15 mouse cellular contexts compared by ENCODE assay signal in the genomic region with DNA sequence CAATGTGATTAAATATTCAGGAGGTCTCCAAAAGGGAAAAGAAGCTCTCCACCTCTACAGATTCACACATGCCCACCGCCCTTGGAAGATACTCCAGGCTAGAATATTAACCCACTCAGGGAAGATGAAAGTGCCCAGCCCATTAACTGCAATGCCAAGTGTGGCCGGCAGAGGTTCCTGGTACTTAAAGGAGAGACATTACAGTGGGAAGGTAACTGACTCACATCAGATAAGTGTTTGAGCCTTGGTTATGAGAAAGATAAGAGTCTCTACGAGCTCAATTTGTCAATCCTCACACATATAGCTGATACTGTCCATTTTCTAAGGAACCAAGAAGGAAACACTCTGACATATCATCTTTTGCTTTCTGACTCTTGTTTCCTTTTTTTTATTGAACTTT. TPM values are rescaled to one million over a fixed set of nuclear protein-coding genes. Genes with fewer than 3 reads are reported as not detected.
A peak's percentile ranks its signal among the peaks of the same experiment; 100 is the strongest.
DNase-seq lines count a peak whose midpoint lies in the region; ATAC-seq and TF ChIP-seq lines count a peak whose summit lies in the region.
"Had no signal": no experiment of that assay in that cellular context is flagged by ENCODE, and none has a peak within 500 bp of the region (broad histone marks: within the 10 kb centered on the region; RNA-seq: fewer than 3 reads in every experiment).

No protein-coding gene starts in this region.

- H3K36me3 ChIP-seq in intestine, postnatal 0 days (ENCODE audit: control insufficient read depth, insufficient read depth), result no peaks in the 10 kb centered on the region
- no peaks in the 10 kb centered on the region for H3K36me3 ChIP-seq in intestine, embryonic 16.5 days (ENCODE audit: control insufficient read depth, insufficient read depth, low read length)
- no peaks in the 10 kb centered on the region for H3K36me3 ChIP-seq in G1E (replicated peaks)
- no peaks in the 10 kb centered on the region for H3K36me3 ChIP-seq in forebrain, embryonic 12.5 days (replicated peaks)
- H3K36me3 ChIP-seq: heart, embryonic 13.5 days had no signal

- no peaks in the 10 kb centered on the region for H3K4me1 ChIP-seq in intestine, postnatal 0 days (replicated peaks; ENCODE audit: control insufficient read depth, insufficient read depth, low read length)
- no peaks in the 10 kb centered on the region for H3K4me1 ChIP-seq in intestine, embryonic 16.5 days (ENCODE audit: control insufficient read depth, insufficient read depth, low read length)
- H3K4me1 ChIP-seq in G1E (ENCODE audit: insufficient read depth, low read depth, low read length), result no peaks in the 10 kb centered on the region
- H3K4me1 ChIP-seq in forebrain, embryonic 12.5 days, result no peaks in the 10 kb centered on the region
- H3K4me1 ChIP-seq: heart, embryonic 13.5 days had no signal

- peak; percentile 58 for TF ChIP-seq CTCF in intestine, postnatal 0 days (IDR thresholded peaks at IDR 0.05; ENCODE audit: low read depth)
- 0 out of 2 replicates have a peak, but pooled peaks have one; percentile 47 for TF ChIP-seq CTCF in G1E (IDR thresholded peaks at IDR 0.05; ENCODE audit: low read depth, low read length)

- 41% methylated on average over 3 of the region's 3 CpGs for WGBS in intestine, postnatal 0 days
- WGBS in intestine, embryonic 16.5 days, result 41% methylated on average over 3 of the region's 3 CpGs
- 50% methylated on average over 3 of the region's 3 CpGs for WGBS in forebrain, embryonic 12.5 days

- intact Hi-C loops in heart, postnatal 10 days (cut with DNase I), result no loop called here

- no peak for ATAC-seq in intestine, postnatal 0 days
- no peak for ATAC-seq in intestine, embryonic 16.5 days
- ATAC-seq in G1E (ENCODE audit: extremely low read depth, insufficient number of reproducible peaks, low FRiP score, poor library complexity, severe bottlenecking), result no peak
- no peak for ATAC-seq in forebrain, embryonic 12.5 days (ENCODE audit: low FRiP score)
- ATAC-seq: inflammation-experienced regulatory T-cells, adult 6 months had no signal

- no peak overlapping the region for H3K4me3 ChIP-seq in intestine, postnatal 0 days (ENCODE audit: low read depth, low read length)
- H3K4me3 ChIP-seq in intestine, embryonic 16.5 days (ENCODE audit: low read length), result no peak overlapping the region
- no peak overlapping the region for H3K4me3 ChIP-seq in G1E (ENCODE audit: low read depth, low read length)
- H3K4me3 ChIP-seq in forebrain, embryonic 12.5 days (replicated peaks), result no peak overlapping the region
- H3K4me3 ChIP-seq: heart, embryonic 13.5 days had no signal

- H3K4me2 ChIP-seq in intestine, postnatal 0 days (replicated peaks; ENCODE audit: low read depth), result no peak overlapping the region
- no peak overlapping the region for H3K4me2 ChIP-seq in intestine, embryonic 16.5 days (ENCODE audit: low read depth, low read length)
- no peak overlapping the region for H3K4me2 ChIP-seq in forebrain, embryonic 12.5 days
- H3K4me2 ChIP-seq: heart, embryonic 13.5 days; midbrain, embryonic 11.5 days had no signal

- H3K9ac ChIP-seq in intestine, postnatal 0 days (ENCODE audit: low read depth, low read length), result no peak overlapping the region
- no peak overlapping the region for H3K9ac ChIP-seq in intestine, embryonic 16.5 days (ENCODE audit: low read depth, low read length)
- no peak overlapping the region for H3K9ac ChIP-seq in forebrain, embryonic 12.5 days
- H3K9ac ChIP-seq: heart, embryonic 13.5 days had no signal

- H3K9me3 ChIP-seq in intestine, postnatal 0 days (ENCODE audit: control insufficient read depth), result no peaks in the 10 kb centered on the region
- no peaks in the 10 kb centered on the region for H3K9me3 ChIP-seq in intestine, embryonic 16.5 days (ENCODE audit: control insufficient read depth, low read length)
- H3K9me3 ChIP-seq in G1E (replicated peaks), result no peaks in the 10 kb centered on the region
- no peaks in the 10 kb centered on the region for H3K9me3 ChIP-seq in forebrain, embryonic 12.5 days
- H3K9me3 ChIP-seq: heart, embryonic 13.5 days had no signal

- no peaks in the 10 kb centered on the region for H3K27me3 ChIP-seq in intestine, postnatal 0 days (replicated peaks; ENCODE audit: control insufficient read depth, insufficient read depth, low read length)
- no peaks in the 10 kb centered on the region for H3K27me3 ChIP-seq in intestine, embryonic 16.5 days (replicated peaks; ENCODE audit: control insufficient read depth, insufficient read depth, low read length)
- H3K27me3 ChIP-seq in G1E (ENCODE audit: insufficient read depth, low read length), result peaks cover 3% of the 10 kb centered on the region; the same call in 1 of the 2 replicates
- H3K27me3 ChIP-seq in forebrain, embryonic 12.5 days, result no peaks in the 10 kb centered on the region
- H3K27me3 ChIP-seq: heart, embryonic 13.5 days had no signal

- DNase-seq in 416B (ENCODE audit: low read depth) (peak; percentile 66), G1E (ENCODE audit: low spot score) (no peak)
- DNase-seq in induced T-regulatory cell, adult 2 months (ENCODE audit: low read depth), result peak; percentile 28
- DNase-seq in layer of hippocampus, adult 18-20 months (ENCODE audit: low spot score in 2 of 2), result no peak
- DNase-seq in heart, postnatal 10 days, result no peak
- DNase-seq: cerebellum, adult 11-12 months; left cerebral cortex, postnatal 4 days had no signal

- H3K27ac ChIP-seq in intestine, postnatal 0 days (ENCODE audit: low read depth, low read length), result no peak overlapping the region
- H3K27ac ChIP-seq in intestine, embryonic 16.5 days (ENCODE audit: low read length), result no peak overlapping the region
- H3K27ac ChIP-seq in forebrain, embryonic 12.5 days, result no peak overlapping the region
- H3K27ac ChIP-seq: heart, embryonic 13.5 days had no signal

RNA-seq across cellular contexts. Expression of gene Tas2r144, which starts 28.9 kb away (rescaled TPM):
- not detected in 2 replicates for polyA plus RNA-seq in intestine, postnatal 0 days (2015; fragmentation: Nextera tagmentation; extraction: Ambion mirVana)
- not detected in 2 replicates for polyA plus RNA-seq in intestine, embryonic 16.5 days (2015; fragmentation: Nextera tagmentation; extraction: Ambion mirVana)
- total RNA-seq in G1E (2014; fragmentation: Nextera tagmentation) (not detected in 2 replicates), G1E (2017) (0.16 TPM in 1 of 2 replicates, not detected in the other)
- not detected in 2 replicates for polyA plus RNA-seq in G1E (2012)
- not detected in 2 replicates for polyA plus RNA-seq in forebrain, embryonic 12.5 days (2016; fragmentation: Nextera tagmentation; extraction: Ambion mirVana)
- total RNA-seq in layer of hippocampus, adult 18-20 months (2021), result not detected
- not detected for total RNA-seq in heart, postnatal 10 days (2021)
- total RNA-seq: adrenal gland, postnatal 4 days; left cerebral cortex, postnatal 4 days had no signal
- polyA plus RNA-seq: heart, embryonic 13.5 days; inflammation-experienced regulatory T-cells, adult 6 months; midbrain, embryonic 11.5 days; urinary bladder, adult 2 months had no signal

RNA-seq across cellular contexts. Expression of gene Tas2r139, which starts 45.5 kb away (rescaled TPM):
- not detected in 2 replicates for polyA plus RNA-seq in intestine, postnatal 0 days (2015; fragmentation: Nextera tagmentation; extraction: Ambion mirVana)
- polyA plus RNA-seq in intestine, embryonic 16.5 days (2015; fragmentation: Nextera tagmentation; extraction: Ambion mirVana), result not detected in 2 replicates
- not detected in 2 replicates for total RNA-seq in G1E (2014; fragmentation: Nextera tagmentation)
- 0.23 TPM in 1 of 2 replicates, not detected in the other for total RNA-seq in G1E (2017)
- polyA plus RNA-seq in G1E (2012), result not detected in 2 replicates
- not detected in 2 replicates for polyA plus RNA-seq in forebrain, embryonic 12.5 days (2016; fragmentation: Nextera tagmentation; extraction: Ambion mirVana)
- total RNA-seq in layer of hippocampus, adult 18-20 months (2021), result not detected
- total RNA-seq in heart, postnatal 10 days (2021), result not detected
- total RNA-seq: adrenal gland, postnatal 4 days; left cerebral cortex, postnatal 4 days had no signal
- polyA plus RNA-seq: heart, embryonic 13.5 days; inflammation-experienced regulatory T-cells, adult 6 months; midbrain, embryonic 11.5 days; urinary bladder, adult 2 months had no signal

RNA-seq across cellular contexts. Expression of gene Gstk1, which starts 59.5 kb away (rescaled TPM):
- 20.5 and 22.6 TPM in 2 replicates for polyA plus RNA-seq in intestine, postnatal 0 days (2015; fragmentation: Nextera tagmentation; extraction: Ambion mirVana)
- 27.4 and 27.7 TPM in 2 replicates for polyA plus RNA-seq in intestine, embryonic 16.5 days (2015; fragmentation: Nextera tagmentation; extraction: Ambion mirVana)
- total RNA-seq in G1E (2014; fragmentation: Nextera tagmentation) (0.83 TPM in 1 of 2 replicates, not detected in the other), G1E (2017) (0.55 and 0.99 TPM in 2 replicates)
- not detected in 2 replicates for polyA plus RNA-seq in G1E (2012)
- polyA plus RNA-seq in forebrain, embryonic 12.5 days (2016; fragmentation: Nextera tagmentation; extraction: Ambion mirVana), result 11.8 and 12.8 TPM in 2 replicates
- total RNA-seq in layer of hippocampus, adult 18-20 months (2021), result 10 to 100 TPM; 10.3 to 13.3 TPM
- total RNA-seq in heart, postnatal 10 days (2021), result 10 to 100 TPM; 29.3 to 32.6 TPM

Comparison
In these comparisons a context has a peak if more than half of its experiments do, and no peak if none do; other contexts are left out.
1. DNase-seq: peak in 416B (single experiment) and induced T-regulatory cell, adult 2 months (single experiment); none in G1E (single experiment), layer of hippocampus, adult 18-20 months (0 of 2) and heart, postnatal 10 days (0 of 2).
2. RNA of gene Gstk1, which starts 59.5 kb away (polyA plus RNA-seq): 27.4 to 27.7 TPM in intestine, embryonic 16.5 days, 20.5 to 22.6 TPM in intestine, postnatal 0 days and 11.8 to 12.8 TPM in forebrain, embryonic 12.5 days; not detected in G1E; every median in the first group is over 10 times any median in the second.